Mouse (Mus musculus) layer of hippocampus, adult 8-10 months (tissue): ENCODE measurements at regions not wholly inside any gene's neighbourhood (a gene's known extent, or its start where the extent isn't known, plus 50 kb on each side); places are given as distances from the start of the nearest gene placed in this dataset.

Source experiments
- DNase-seq, 2 experiments: peaks; one replicate each; pipeline ENCODE4 v3.0.0; 2022; ENCODE audit warnings: low spot score in 2 of 2

GRCm38 (mm10) chr17:94553400-94553799 is 196.4 kb downstream of the Mettl4 start:
- DNase-seq: peak in 1 of 2 experiments; percentile 16

- peak; percentile 14 to 33 for DNase-seq
Measured at GRCm38 (mm10) chr17:94528765-94529164, 221.1 kb downstream of the Mettl4 start.
